ENCODE assay signal across 28 mouse cellular contexts in genomic region chr3:125337423-125337822, GRCm38 (mm10).
"Had no signal": no experiment of that assay in that cellular context is flagged by ENCODE, and none has a peak within 500 bp of the region (broad histone marks: within the 10 kb centered on the region; RNA-seq: fewer than 3 reads in every experiment).

No protein-coding gene starts in this region.

- DNase-seq: left cerebral cortex, postnatal 4 days; liver; liver, embryonic 13.5 days; liver, postnatal 0 days; lung, adult 18-20 months; lung, adult 2 months; lung, postnatal 10 days; lung, postnatal 14 days; lung, postnatal 36 days; lung, postnatal 4 days had no signal

- H3K4me3 ChIP-seq: limb, embryonic 10.5 days; limb, embryonic 12.5 days; limb, embryonic 13.5 days; limb, embryonic 15.5 days; liver, embryonic 12.5 days; liver, embryonic 13.5 days; liver, embryonic 15.5 days; lung, embryonic 15.5 days; midbrain, embryonic 10.5 days; midbrain, embryonic 12.5 days; midbrain, embryonic 13.5 days; midbrain, embryonic 15.5 days; neural tube, embryonic 12.5 days had no signal

- H3K4me2 ChIP-seq: limb, embryonic 12.5 days; limb, embryonic 13.5 days; limb, embryonic 15.5 days; liver, embryonic 15.5 days; lung, embryonic 14.5 days; lung, embryonic 15.5 days; midbrain, embryonic 11.5 days; midbrain, embryonic 12.5 days; midbrain, embryonic 13.5 days; midbrain, embryonic 15.5 days; neural tube, embryonic 12.5 days had no signal

- H3K27me3 ChIP-seq: limb, embryonic 12.5 days; limb, embryonic 13.5 days; limb, embryonic 15.5 days; liver, embryonic 12.5 days; liver, embryonic 13.5 days; liver, embryonic 15.5 days; lung, embryonic 15.5 days; megakaryocyte, embryonic 14.5 days; midbrain, embryonic 12.5 days; midbrain, embryonic 13.5 days; midbrain, embryonic 15.5 days; neural tube, embryonic 12.5 days had no signal

- H3K9me3 ChIP-seq: limb, embryonic 10.5 days; limb, embryonic 12.5 days; limb, embryonic 13.5 days; limb, embryonic 15.5 days; liver, embryonic 12.5 days; liver, embryonic 13.5 days; liver, embryonic 15.5 days; lung, embryonic 15.5 days; megakaryocyte, embryonic 14.5 days; midbrain, embryonic 10.5 days; midbrain, embryonic 12.5 days; midbrain, embryonic 13.5 days; midbrain, embryonic 15.5 days; neural tube, embryonic 12.5 days had no signal

- H3K36me3 ChIP-seq: limb, embryonic 10.5 days; limb, embryonic 12.5 days; limb, embryonic 13.5 days; limb, embryonic 15.5 days; liver, embryonic 12.5 days; liver, embryonic 13.5 days; liver, embryonic 15.5 days; lung, embryonic 15.5 days; midbrain, embryonic 10.5 days; midbrain, embryonic 12.5 days; midbrain, embryonic 13.5 days; midbrain, embryonic 15.5 days; neural tube, embryonic 12.5 days had no signal

- ATAC-seq: liver, postnatal 0 days; midbrain, embryonic 13.5 days; midbrain, embryonic 15.5 days; midbrain, embryonic 16.5 days had no signal

- H3K27ac ChIP-seq: limb, embryonic 10.5 days; limb, embryonic 12.5 days; limb, embryonic 13.5 days; limb, embryonic 15.5 days; liver, embryonic 12.5 days; liver, embryonic 13.5 days; liver, embryonic 14.5 days; liver, embryonic 15.5 days; lung, embryonic 15.5 days; macrophage; midbrain, embryonic 10.5 days; midbrain, embryonic 12.5 days; midbrain, embryonic 13.5 days; midbrain, embryonic 15.5 days; neural tube, embryonic 12.5 days had no signal

- H3K9ac ChIP-seq: limb, embryonic 12.5 days; limb, embryonic 13.5 days; limb, embryonic 15.5 days; liver, embryonic 12.5 days; liver, embryonic 13.5 days; liver, embryonic 14.5 days; liver, embryonic 15.5 days; liver, postnatal 0 days; lung, embryonic 14.5 days; lung, embryonic 15.5 days; midbrain, embryonic 12.5 days; midbrain, embryonic 13.5 days; midbrain, embryonic 15.5 days; neural tube, embryonic 12.5 days had no signal

- H3K4me1 ChIP-seq: limb, embryonic 10.5 days; limb, embryonic 12.5 days; limb, embryonic 13.5 days; limb, embryonic 15.5 days; liver, embryonic 12.5 days; liver, embryonic 13.5 days; liver, embryonic 15.5 days; lung, embryonic 15.5 days; midbrain, embryonic 10.5 days; midbrain, embryonic 12.5 days; midbrain, embryonic 13.5 days; midbrain, embryonic 15.5 days; neural tube, embryonic 12.5 days had no signal
